Mouse (Mus musculus) embryonic facial prominence, embryonic 10.5 days (tissue): Measurements from ENCODE around the gene Tmem184b. TPM values are rescaled to one million over a fixed set of nuclear protein-coding genes. Genes with fewer than 3 reads are reported as not detected.

Experiments used
- DNase-seq: peaks from one replicate; pipeline ENCODE4 v3.0.0-alpha.2; 2017; ENCODE audit warnings: low spot score
- H3K27ac ChIP-seq: fragments of 300-500 bp; sonication (generic); replicated peaks from 2 replicates; pipeline ENCODE4 v1.5.1; 2016; ENCODE audit warnings: mild to moderate bottlenecking
- H3K27me3 ChIP-seq: fragments of 300-500 bp; sonication (generic); replicated peaks from 2 replicates; pipeline ENCODE4 v1.6.1; 2016; ENCODE audit warnings: low read depth, mild to moderate bottlenecking; ENCODE audit not compliant: poor library complexity, severe bottlenecking
- H3K36me3 ChIP-seq: fragments of 300-500 bp; sonication (generic); replicated peaks from 2 replicates; pipeline ENCODE4 v1.6.1; 2016; ENCODE audit warnings: mild to moderate bottlenecking, moderate library complexity
- H3K4me1 ChIP-seq: fragments of 300-500 bp; sonication (generic); 2 replicates; pipeline ENCODE4 v1.6.1; 2016
- H3K4me3 ChIP-seq: fragments of 300-500 bp; sonication (generic); 2 replicates; pipeline ENCODE4 v1.5.1; 2016; ENCODE audit warnings: mild to moderate bottlenecking, moderate library complexity
- H3K9me3 ChIP-seq: fragments of 300-500 bp; sonication (generic); 2 replicates; pipeline ENCODE4 v1.6.1; 2016; ENCODE audit warnings: mild to moderate bottlenecking
- WGBS: fragments of 180-500 bp; shearing (Covaris S2); methylation state at CpG from one replicate; pipeline ENCODE4 v1.1.7; 2016; 5-methylcytosine and 5-hydroxymethylcytosine counted together
- polyA plus RNA-seq: library from polyadenylated mRNA; unstranded; fragments of >200 nt; fragmentation: Nextera tagmentation; extraction: Ambion mirVana; gene quantifications from 2 replicates; pipeline ENCODE4 v1.2.1, GENCODE M21; 2016

Gene Tmem184b
- polyA plus RNA-seq, 1 experiment from 2014 or later: 58.9 TPM

GRCm38 (mm10) chr15:79370281-79370843 lies 33.0 kb downstream of the Tmem184b start:
- peaks cover 40% of the 10 kb centered on the region for H3K4me1 ChIP-seq
- no peak overlapping the region for H3K4me3 ChIP-seq
- 76% methylated on average over 7 of the region's 7 CpGs for WGBS
- peaks cover 90% of the 10 kb centered on the region for H3K36me3 ChIP-seq
- DNase-seq: no peak
- no peak overlapping the region; the same call in 1 of the 2 replicates for H3K27ac ChIP-seq
- no peaks in the 10 kb centered on the region for H3K27me3 ChIP-seq
- no peaks in the 10 kb centered on the region for H3K9me3 ChIP-seq

GRCm38 (mm10) chr15:79369452-79370280 lies 33.7 kb downstream of the Tmem184b start:
- no peaks in the 10 kb centered on the region for H3K9me3 ChIP-seq
- H3K4me3 ChIP-seq: no peak overlapping the region
- no peaks in the 10 kb centered on the region for H3K27me3 ChIP-seq
- 59% methylated on average over 15 of the region's 15 CpGs for WGBS
- no peak for DNase-seq
- peaks cover 33% of the 10 kb centered on the region for H3K4me1 ChIP-seq
- no peak overlapping the region for H3K27ac ChIP-seq
- H3K36me3 ChIP-seq: peaks cover 90% of the 10 kb centered on the region

- peak overlapping the region; percentile 40; the same call in 1 of the 2 replicates for H3K27ac ChIP-seq
Measured at GRCm38 (mm10) chr15:79368861-79369440, 34.4 kb downstream of the Tmem184b start.

GRCm38 (mm10) chr15:79368313-79368811 lies 35.0 kb downstream of the Tmem184b start:
- 68% methylated on average over 14 of the region's 14 CpGs for WGBS
- Histone ChIP-seq H3K9me3 (no peaks in the 10 kb centered on the region), H3K27me3 (no peaks in the 10 kb centered on the region), H3K4me3 (no peak overlapping the region), H3K36me3 (peaks cover 90% of the 10 kb centered on the region), H3K4me1 (peaks cover 32% of the 10 kb centered on the region), H3K27ac (peak overlapping the region; percentile 40; the same call in 1 of the 2 replicates)
- DNase-seq: no peak

More at GRCm38 (mm10) chr15:79368861-79369440, 34.4 kb downstream of the Tmem184b start:
- Histone ChIP-seq H3K9me3 (no peaks in the 10 kb centered on the region), H3K27me3 (no peaks in the 10 kb centered on the region), H3K4me1 (peaks cover 32% of the 10 kb centered on the region), H3K36me3 (peaks cover 90% of the 10 kb centered on the region), H3K4me3 (no peak overlapping the region)
- DNase-seq: no peak
- 80% methylated on average over 8 of the region's 8 CpGs for WGBS

GRCm38 (mm10) chr15:79366402-79366801 lies 37.0 kb downstream of the Tmem184b start:
- H3K9me3 ChIP-seq: no peaks in the 10 kb centered on the region
- no peak overlapping the region for H3K4me3 ChIP-seq
- peaks cover 39% of the 10 kb centered on the region for H3K4me1 ChIP-seq
- whole genome bisulfite sequencing: 96% methylated on average over 5 of the region's 5 CpGs
- no peaks in the 10 kb centered on the region for H3K27me3 ChIP-seq
- H3K36me3 ChIP-seq: peaks cover 90% of the 10 kb centered on the region
- DNase-seq: no peak
- no peak overlapping the region for H3K27ac ChIP-seq

GRCm38 (mm10) chr15:79365068-79365467 lies 38.3 kb downstream of the Tmem184b start:
- 97% methylated on average over 12 of the region's 12 CpGs for WGBS

GRCm38 (mm10) chr15:79364120-79364519 lies 39.2 kb downstream of the Tmem184b start:
- no peak overlapping the region for H3K27ac ChIP-seq
- WGBS: 48% methylated on average over 6 of the region's 6 CpGs
- no peak for DNase-seq
- no peaks in the 10 kb centered on the region for H3K9me3 ChIP-seq
- H3K27me3 ChIP-seq: no peaks in the 10 kb centered on the region
- peaks cover 85% of the 10 kb centered on the region for H3K36me3 ChIP-seq
- no peak overlapping the region for H3K4me3 ChIP-seq
- H3K4me1 ChIP-seq: peaks cover 40% of the 10 kb centered on the region

More at GRCm38 (mm10) chr15:79365068-79365467, 38.3 kb downstream of the Tmem184b start:
- H3K4me3 ChIP-seq: no peak overlapping the region
- H3K9me3 ChIP-seq: no peaks in the 10 kb centered on the region
- no peak overlapping the region for H3K27ac ChIP-seq
- H3K27me3 ChIP-seq: no peaks in the 10 kb centered on the region
- peaks cover 91% of the 10 kb centered on the region for H3K36me3 ChIP-seq
- H3K4me1 ChIP-seq: peaks cover 43% of the 10 kb centered on the region
- no peak for DNase-seq

GRCm38 (mm10) chr15:79361023-79361422 lies 42.3 kb downstream of the Tmem184b start:
- Histone ChIP-seq H3K4me3 (no peak overlapping the region), H3K27me3 (peaks cover 14% of the 10 kb centered on the region), H3K9me3 (no peaks in the 10 kb centered on the region), H3K4me1 (peaks cover 50% of the 10 kb centered on the region), H3K27ac (peak overlapping the region; percentile 51), H3K36me3 (peaks cover 57% of the 10 kb centered on the region)
- no peak for DNase-seq
- WGBS: 64% methylated on average over 4 of the region's 4 CpGs

- 68% methylated on average over 7 of the region's 7 CpGs for WGBS
- Histone ChIP-seq H3K27me3 (peaks cover 20% of the 10 kb centered on the region), H3K36me3 (peaks cover 50% of the 10 kb centered on the region), H3K4me1 (peaks cover 50% of the 10 kb centered on the region), H3K9me3 (no peaks in the 10 kb centered on the region), H3K27ac (0 out of 2 replicates have a peak overlapping the region, but pooled peaks have one; percentile 15), H3K4me3 (no peak overlapping the region)
- no peak for DNase-seq
Measured at GRCm38 (mm10) chr15:79360371-79360770, 43.0 kb downstream of the Tmem184b start.

GRCm38 (mm10) chr15:79359954-79360353 lies 43.4 kb downstream of the Tmem184b start:
- Histone ChIP-seq H3K27me3 (peaks cover 23% of the 10 kb centered on the region), H3K9me3 (no peaks in the 10 kb centered on the region), H3K4me3 (no peak overlapping the region), H3K36me3 (peaks cover 46% of the 10 kb centered on the region), H3K4me1 (peaks cover 50% of the 10 kb centered on the region), H3K27ac (0 out of 2 replicates have a peak overlapping the region, but pooled peaks have one; percentile 15)
- 38% methylated on average over 6 of the region's 6 CpGs for WGBS
- peak; percentile 24 for DNase-seq

GRCm38 (mm10) chr15:79357974-79358690 lies 45.2 kb downstream of the Tmem184b start:
- Histone ChIP-seq H3K27ac (peak overlapping the region; percentile 81; the same call in 1 of the 2 replicates), H3K4me3 (peak overlapping the region; percentile 67), H3K9me3 (no peaks in the 10 kb centered on the region), H3K27me3 (peaks cover 30% of the 10 kb centered on the region), H3K36me3 (peaks cover 28% of the 10 kb centered on the region), H3K4me1 (peaks cover 47% of the 10 kb centered on the region)
- 44% methylated on average over 12 of the region's 12 CpGs for WGBS
- no peak for DNase-seq
